Mouse (Mus musculus): ENCODE data around the gene Tango6.
"Not testable (repeated sequence)": the region's sequence is repeated elsewhere in the genome, so short reads cannot be mapped to it uniquely, and the experiment has no call there.

Gene Tango6

DNA sequence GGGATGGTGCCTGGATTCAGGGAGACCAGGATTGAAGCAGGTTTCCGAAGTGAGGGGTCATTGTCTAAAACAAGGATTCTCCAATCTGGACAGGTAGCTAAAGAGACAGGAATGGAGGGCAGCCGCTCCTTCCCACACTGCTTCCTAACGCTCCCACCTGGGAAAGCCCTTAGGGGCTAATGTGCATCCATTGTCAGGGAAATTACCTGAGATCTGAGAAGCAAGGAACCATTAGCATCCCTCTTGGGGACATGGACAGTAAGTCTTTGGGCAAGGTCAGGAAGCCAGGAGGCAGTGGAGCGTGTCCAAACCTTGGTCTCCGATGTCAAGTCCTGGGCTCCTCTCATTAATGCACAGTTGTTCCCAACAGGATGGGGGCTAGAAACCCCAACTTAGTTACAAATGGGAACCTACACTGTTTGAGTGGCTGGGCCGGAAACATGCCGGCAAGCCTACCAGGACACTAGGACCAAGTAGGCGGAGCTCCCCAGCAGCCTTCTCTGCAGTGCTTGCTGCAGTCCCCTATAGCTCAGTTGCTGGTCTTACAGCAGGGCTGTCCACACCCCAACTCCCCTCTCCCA is 189.7 kb downstream of the Tango6 start:
- DNase-seq (ENCODE audit: low read depth, low spot score) = no peak

- DNase-seq (ENCODE audit: low read depth, low spot score) = no peak
These were observed 197.3 kb downstream of the Tango6 start for GRCm38 (mm10) chr8:106880121-106880707.

DNA sequence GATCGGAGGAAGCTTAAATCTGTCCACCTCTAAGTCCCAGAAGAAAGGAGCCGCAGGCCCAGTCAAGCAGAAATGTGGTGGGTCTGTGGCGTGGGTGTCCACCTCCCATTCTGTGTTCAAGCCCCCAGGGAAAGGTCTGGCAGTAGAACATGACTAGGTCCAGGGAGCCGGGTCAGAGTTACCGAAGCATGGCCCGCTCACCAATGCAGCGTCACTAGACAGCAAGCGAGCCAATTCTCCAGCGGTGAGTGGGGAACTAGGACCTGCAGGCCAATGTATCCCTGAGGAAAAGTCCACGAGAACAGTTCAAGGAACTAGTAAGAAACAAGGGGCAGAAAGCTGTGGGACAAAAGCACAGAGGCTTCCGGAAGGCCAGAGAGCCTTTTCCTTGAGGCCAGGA is 201.2 kb downstream of the Tango6 start:
- not testable (repeated sequence) for DNase-seq (ENCODE audit: low read depth, low spot score)

DNA sequence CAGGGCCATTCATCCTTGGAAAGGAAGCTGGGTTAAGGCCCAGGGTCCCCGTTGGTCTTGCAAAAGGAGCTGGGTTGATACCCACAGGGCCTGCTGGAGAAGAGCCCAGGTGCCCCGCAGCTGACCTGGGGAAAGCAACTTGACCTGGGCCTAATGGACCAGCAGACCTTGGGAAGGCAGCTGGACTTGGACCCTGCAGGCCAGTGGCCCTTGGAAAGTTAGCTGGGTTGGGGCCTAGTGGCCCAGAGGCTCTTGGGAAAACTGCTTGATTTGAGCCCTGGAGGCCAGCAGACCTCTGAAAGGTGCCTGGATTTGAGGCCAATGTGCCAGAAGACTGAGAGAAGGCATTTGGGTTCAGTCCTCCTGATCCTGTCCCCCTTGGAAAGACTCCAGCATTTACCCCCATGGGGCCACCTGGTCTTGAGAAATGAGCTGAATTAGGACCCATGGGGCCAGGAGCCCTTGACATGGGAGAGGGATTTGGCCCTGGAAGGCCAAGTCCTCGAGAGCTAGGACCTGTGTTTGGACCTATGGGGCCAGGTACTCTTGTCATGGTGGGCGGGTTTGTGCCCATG is 202.0 kb downstream of the Tango6 start:
- not testable (repeated sequence) for DNase-seq (ENCODE audit: low read depth, low spot score)

DNA sequence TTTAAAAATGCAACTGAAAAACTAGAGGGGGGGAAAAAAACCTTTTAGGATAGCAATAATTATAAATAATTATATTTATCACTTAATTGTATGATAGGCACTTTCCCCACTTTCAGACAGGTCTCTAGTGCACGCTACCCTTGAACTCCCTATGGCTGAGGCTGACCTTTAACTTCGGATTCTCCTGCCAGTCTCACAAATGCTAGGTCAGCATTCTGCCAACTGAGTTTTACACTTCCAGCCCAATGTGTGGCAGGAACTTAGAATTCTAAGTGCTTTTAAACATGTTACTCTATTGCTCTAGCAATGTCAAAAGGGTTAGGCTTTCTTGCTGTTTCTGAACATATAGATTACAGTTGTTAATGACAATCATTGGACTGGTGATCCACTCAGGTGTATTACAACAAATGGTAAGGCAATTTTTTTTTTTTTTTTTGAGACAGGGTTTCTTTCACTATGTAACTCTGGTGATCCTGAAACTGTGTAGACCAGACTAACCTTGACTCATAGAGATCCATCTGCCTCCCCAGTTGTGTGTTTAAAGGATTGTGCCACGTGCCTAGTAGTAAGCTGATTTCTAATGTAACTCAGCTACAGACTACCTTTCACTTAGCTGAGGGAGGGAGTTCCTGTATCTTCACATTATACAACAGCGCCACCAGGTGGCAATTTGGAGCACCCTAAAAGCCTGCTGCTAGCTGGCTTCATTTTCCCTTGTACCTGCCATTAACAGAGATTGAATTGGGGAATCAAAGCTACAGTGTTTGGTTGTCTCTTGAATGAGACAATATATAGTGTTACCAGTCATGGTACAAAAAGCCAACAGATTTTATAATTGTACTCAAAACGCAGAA is 204.7 kb downstream of the Tango6 start:
- DNase-seq (ENCODE audit: low read depth, low spot score) = peak; percentile 78

GRCm38 (mm10) chr8:106888803-106889202 is 205.9 kb downstream of the Tango6 start:
- no peak for DNase-seq (ENCODE audit: low read depth, low spot score)

DNA sequence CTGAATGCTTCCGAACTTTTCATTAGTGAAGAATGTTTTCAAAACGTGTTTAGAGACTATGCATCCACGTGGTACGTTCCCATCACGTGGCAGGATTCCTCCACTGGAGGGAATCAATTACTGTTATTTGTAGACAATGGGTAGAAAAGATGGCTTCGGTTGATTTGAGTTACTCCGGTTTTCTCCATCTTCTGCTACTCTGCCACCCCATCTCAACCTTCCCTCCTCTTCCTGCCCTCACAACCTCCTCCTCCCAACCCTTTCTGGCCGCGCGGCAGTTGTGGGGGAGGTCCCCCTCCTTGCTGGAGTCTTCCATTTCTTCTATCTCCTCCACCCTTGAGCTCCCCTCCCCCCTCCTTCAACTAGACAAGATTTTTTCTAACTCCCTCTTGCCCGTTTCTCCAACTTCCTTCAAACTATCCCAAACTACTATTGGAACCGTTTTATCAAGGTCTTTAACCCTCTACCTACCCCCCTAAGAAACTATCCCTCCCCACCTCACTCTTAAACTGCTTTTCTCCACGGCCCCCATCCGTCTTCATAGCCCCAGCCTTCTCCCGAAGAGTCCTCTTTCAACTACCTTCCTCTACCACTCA is 209.4 kb downstream of the Tango6 start:
- no peak for DNase-seq (ENCODE audit: low read depth, low spot score)

GRCm38 (mm10) chr8:106892806-106893451 is 210.1 kb downstream of the Tango6 start:
- no peak for DNase-seq (ENCODE audit: low read depth, low spot score)

GRCm38 (mm10) chr8:106893481-106894156 is 210.8 kb downstream of the Tango6 start, which contains the start of gene Utp4:
Gene Utp4 (plus strand): TSS chr8:106893636.
- DNase-seq (ENCODE audit: low read depth, low spot score) = peak; percentile 77

- DNase-seq (ENCODE audit: low read depth, low spot score) = no peak
These were observed 216.6 kb downstream of the Tango6 start for GRCm38 (mm10) chr8:106899473-106899872.

All from skeletal muscle tissue, adult 2 months (tissue).